Mouse (Mus musculus): ENCODE measurements around the gene Utp15. TPM values are rescaled to one million over a fixed set of nuclear protein-coding genes. Genes with fewer than 3 reads are reported as not detected.

The Utp15 gene
- total RNA-seq, 2 experiments from 2014 or later: 22.3 to 23.2 TPM

DNA sequence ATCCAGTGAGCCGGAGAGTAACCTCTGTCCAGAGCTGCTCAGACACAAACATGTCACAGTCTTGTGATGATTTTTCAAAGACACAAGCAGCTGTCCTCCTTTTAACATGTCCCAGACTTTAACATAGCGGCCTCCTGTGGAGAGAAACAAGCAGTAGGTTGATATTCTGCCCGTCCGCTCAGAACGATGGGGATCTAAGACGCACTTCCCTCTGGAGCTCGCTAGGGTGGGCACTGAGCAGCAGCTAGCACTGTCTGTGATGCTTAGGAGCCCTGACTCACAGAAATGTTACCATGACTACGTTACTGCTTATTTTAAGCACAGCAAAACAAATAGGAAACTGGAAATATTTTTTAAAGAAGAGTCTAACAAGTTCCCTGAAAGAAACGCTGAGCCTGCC, 7.9 kb downstream of the Utp15 start:
- peak; percentile 79 to 89 for DNase-seq (ENCODE audit: low spot score in 2 of 2)

- DNase-seq (ENCODE audit: low spot score in 2 of 2): no peak
These were observed 13.2 kb downstream of the Utp15 start for GRCm38 (mm10) chr13:98249594-98249993.

DNA sequence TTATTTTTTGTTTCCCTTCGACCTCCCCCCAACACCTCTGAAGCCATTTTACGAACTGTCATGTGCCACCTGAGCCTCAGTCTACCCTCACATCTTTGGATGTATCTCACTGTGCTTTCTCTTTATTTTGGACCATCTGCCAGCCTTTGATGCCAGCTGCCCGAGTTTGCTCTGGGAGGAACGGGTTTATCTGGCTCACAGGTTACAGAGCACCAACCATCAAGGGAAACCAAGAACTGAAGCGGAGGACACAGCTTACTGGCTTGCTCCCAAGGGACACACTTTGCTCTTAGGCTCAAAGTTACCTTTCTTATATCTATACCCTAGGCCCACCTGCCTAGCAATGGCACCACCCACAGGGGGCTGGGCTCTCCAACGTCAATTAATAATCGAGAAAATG, 17.5 kb downstream of the Utp15 start:
- no peak for DNase-seq (ENCODE audit: low spot score in 2 of 2)

GRCm38 (mm10) chr13:98244571-98245350, 18.1 kb downstream of the Utp15 start:
- DNase-seq (ENCODE audit: low spot score in 2 of 2): no peak

- DNase-seq (ENCODE audit: low spot score in 2 of 2): no peak
These were observed 21.1 kb downstream of the Utp15 start for GRCm38 (mm10) chr13:98241531-98242282.

- DNase-seq (ENCODE audit: low spot score in 2 of 2): peak; percentile 74 to 90
These were observed 22.7 kb downstream of the Utp15 start for GRCm38 (mm10) chr13:98239978-98240641.

DNA sequence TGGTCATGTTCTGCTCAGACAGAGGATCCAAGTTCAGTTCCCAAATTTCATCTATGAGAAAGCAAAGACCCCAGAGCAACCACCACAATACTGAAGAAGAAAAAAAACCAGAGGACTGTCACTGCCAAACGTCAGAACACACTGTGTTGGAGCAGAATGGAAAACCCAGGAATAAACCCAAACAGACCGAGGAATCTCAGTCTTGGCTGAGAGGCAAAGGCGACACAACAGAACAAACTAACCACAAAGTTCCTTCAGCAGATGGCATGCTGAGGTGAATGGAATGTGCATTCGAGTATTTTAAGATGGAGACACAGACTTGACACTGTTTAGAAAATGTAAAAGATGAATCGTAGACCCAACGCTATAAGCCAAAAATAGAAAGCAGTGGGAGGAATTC, 27.4 kb downstream of the Utp15 start:
- peak in 1 of 2 experiments; percentile 66 for DNase-seq (ENCODE audit: low spot score in 2 of 2)

- no peak for DNase-seq (ENCODE audit: low spot score in 2 of 2)
These were observed 32.3 kb downstream of the Utp15 start for GRCm38 (mm10) chr13:98230511-98230910.

- DNase-seq (ENCODE audit: low spot score in 2 of 2): no peak
These were observed 36.6 kb downstream of the Utp15 start for GRCm38 (mm10) chr13:98226225-98226624.

GRCm38 (mm10) chr13:98222848-98223247, 40.0 kb downstream of the Utp15 start:
- no peak for DNase-seq (ENCODE audit: low spot score in 2 of 2)

- DNase-seq (ENCODE audit: low spot score in 2 of 2): no peak
These were observed 52.7 kb downstream of the Utp15 start for GRCm38 (mm10) chr13:98210137-98210536.

DNA sequence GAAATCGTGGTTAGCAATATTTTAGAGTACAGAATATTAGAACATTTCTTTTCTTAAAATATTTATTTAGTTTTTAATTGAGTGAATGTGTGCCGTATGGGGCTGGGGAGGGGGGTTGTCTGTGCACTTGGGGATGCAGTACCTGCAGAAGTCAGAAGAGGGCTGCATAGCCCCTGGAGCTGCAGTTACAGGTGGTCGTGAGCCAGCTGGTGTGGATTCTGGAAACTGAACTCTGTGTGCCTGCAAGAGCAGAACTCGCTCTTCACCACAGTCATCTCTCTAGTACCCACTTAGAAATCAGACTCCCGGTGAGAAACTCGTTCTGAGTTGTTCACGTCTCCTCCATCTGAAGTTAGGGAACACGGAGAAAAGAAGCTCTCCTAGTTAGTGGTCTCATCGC, 54.0 kb downstream of the Utp15 start:
- DNase-seq (ENCODE audit: low spot score in 2 of 2): peak in 1 of 2 experiments; percentile 69

DNA sequence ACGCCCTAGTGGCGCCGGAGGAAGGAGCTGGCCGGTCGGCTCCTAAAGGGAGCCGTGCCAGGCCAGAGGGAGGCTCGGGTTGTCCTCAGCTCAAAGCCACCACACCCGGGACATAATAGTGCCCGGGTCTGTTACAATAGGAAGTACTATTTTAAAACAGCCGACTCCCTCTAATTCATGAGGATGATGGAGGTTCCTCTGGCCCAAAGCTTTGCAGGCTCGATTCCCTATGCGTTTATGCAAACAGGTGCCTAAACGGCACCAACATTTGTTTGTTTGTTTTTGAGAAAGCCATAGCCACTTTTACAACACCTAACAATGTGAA, 56.3 kb downstream of the Utp15 start:
- no peak for DNase-seq (ENCODE audit: low spot score in 2 of 2)

DNA sequence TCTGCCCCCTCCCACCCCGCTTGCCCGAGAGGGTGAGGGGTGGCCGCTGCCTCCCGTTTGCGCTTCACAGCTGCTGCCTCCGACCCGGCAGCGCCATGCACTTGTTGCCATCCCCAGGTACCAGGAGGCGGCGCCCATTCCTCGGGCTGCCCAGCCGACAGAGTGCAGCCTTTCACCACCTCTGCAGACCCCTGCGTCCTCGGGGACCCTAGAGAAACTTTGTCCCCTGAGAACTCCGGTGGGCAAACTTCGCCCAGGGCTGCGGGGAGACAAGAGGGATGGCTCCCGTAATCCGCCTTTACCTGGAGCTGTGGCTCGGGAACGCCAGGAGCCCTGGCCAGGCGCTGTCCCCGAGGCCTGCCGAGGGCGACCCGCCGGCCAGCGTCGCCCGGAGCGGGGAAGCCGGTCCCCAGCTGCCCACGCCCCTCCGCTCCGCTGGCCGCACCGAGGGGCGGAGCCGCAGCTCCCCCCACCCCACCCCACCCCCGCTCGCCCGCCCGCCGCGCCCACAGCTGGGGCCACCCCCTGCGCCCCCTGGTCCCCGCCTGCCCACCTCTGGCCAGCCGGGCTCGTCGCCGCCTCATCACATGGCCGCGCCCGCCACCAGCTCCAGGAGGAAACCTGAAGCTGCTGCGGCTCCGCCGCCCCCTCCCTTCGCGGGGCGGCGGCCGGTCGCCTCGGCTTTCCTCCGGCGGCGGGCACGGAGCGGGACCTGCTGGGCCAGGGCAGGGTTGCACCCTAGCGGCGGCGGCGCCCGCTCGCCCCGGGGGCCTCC, 56.9 kb downstream of the Utp15 start, which contains the start of gene Arhgef28:
Arhgef28 (minus strand) TSS at position 669 of the 775 bp plus-strand sequence.
- peak in 1 of 2 experiments; percentile 70 for DNase-seq (ENCODE audit: low spot score in 2 of 2)

DNA sequence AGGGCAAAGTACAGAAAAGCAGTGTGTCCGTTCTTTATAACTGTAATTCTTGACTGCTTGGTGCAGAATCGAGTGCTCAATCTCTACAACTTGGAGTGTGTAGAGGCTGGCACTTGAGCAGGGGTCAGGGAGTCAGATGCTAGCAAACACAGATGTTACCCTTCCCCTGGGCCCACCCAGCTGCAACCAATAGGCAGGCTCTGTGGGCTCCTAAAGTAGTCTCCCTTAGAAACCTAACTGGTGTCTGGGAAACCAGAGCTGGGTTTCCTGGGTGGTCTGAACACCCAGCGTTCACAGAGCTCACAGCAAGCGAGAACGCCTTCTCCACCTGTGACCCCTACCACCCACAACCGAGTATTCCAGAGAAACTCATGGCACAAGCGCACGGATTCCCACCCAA, 57.7 kb downstream of the Utp15 start:
- no peak for DNase-seq (ENCODE audit: low spot score in 2 of 2)

DNA sequence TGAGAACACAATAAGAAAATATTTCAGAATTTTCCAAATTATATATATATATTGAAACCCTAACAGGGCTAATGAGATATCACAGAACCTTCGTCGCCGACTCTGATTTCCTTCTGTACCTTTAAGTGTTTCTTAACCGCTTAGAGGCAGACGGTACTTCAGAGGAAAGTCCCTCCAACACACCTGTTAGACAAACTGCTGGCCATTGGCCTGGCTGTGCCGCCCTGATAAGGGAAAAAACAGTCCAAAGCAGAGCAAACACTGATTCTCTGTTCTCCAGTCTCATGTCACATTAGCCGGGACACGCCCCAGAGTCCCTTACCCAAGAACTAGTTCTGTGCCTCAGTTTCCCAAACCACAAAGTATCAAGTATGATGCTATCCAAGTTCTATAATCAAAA, 58.5 kb downstream of the Utp15 start:
- DNase-seq (ENCODE audit: low spot score in 2 of 2): no peak

DNA sequence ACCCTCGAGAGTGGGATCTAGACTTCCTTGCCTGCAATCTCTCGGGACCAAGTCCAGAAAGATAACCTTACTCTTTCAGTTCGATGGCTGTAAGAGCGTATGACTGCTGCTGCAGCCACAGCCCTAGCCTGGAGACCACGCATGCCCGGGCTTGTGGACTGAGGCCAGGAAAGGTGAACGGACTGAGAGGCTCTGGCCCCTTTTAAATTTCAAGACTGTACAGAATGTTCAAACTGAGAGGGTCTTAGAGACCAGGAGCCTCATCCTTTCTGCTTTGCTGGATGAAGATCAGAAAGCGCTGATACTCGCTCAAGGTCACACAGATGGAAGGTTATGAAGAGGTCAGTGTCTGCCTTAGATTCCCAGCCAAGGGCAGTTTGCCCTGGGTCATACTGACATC, 61.4 kb downstream of the Utp15 start:
- no peak for DNase-seq (ENCODE audit: low spot score in 2 of 2)
